ENCODE assay signal across 8 mouse cellular contexts in the genomic region with DNA sequence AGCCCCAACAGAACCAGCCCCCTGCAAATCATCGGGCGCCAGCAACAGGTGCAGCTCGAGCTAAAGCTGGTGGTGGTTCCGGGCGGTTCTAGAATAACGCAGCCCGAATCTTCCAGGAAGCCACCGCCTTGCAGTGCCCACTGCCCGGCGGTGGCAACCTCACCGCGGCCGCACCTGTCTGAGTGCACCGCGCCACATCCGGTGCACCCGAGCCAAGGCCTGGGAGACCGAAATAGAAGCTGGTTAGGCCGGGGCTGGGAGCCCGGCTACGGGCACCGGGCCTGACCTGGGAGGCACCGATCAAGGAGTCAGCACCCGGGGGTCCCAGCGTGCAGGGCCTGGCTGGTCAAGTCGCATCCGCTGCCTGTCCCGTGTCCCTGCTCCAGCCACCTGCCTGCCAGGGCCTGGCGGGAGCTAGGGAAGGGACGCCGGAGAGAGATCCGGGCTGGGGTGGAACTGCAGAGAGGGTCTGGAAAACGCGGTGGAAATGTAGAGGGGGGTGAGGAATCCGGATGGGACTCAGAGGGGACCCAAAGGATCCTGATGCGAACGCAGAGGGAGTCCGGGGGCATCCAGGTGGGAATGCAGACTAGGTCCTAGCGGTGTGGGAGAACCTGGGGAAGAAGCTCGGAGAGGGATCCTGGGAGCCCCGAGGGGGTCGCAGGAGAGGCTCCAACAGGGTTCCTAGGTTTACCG. TPM values are rescaled to one million over a fixed set of nuclear protein-coding genes. Genes with fewer than 3 reads are reported as not detected.
DNase-seq lines count a peak whose midpoint lies in the region; ATAC-seq lines count a peak whose summit lies in the region.

No protein-coding gene starts in this region.

- H3K4me2 ChIP-seq in forebrain, embryonic 15.5 days (replicated peaks): peak overlapping the region; percentile 96
- H3K4me2 ChIP-seq in hindbrain, embryonic 12.5 days (replicated peaks): peak overlapping the region; percentile 98
- H3K4me2 ChIP-seq in midbrain, embryonic 15.5 days: peak overlapping the region; percentile 82
- H3K4me2 ChIP-seq in stomach, embryonic 16.5 days (ENCODE audit: low read depth, low read length): peak overlapping the region; percentile 92

- H3K9me3 ChIP-seq in forebrain, embryonic 15.5 days: no peaks in the 10 kb centered on the region
- H3K9me3 ChIP-seq in hindbrain, embryonic 12.5 days (replicated peaks): no peaks in the 10 kb centered on the region
- H3K9me3 ChIP-seq in midbrain, embryonic 15.5 days: no peaks in the 10 kb centered on the region
- H3K9me3 ChIP-seq in stomach, embryonic 16.5 days (replicated peaks; ENCODE audit: control insufficient read depth, low read length): no peaks in the 10 kb centered on the region

- peak; percentile 95 for DNase-seq in heart, adult 11 months
- DNase-seq in heart, postnatal 25 days (ENCODE audit: low spot score): no peak
- peak; percentile 53 for DNase-seq in liver

- H3K4me1 ChIP-seq in brown adipose tissue, adult 24 weeks (ENCODE audit: control insufficient read depth, insufficient read depth, insufficient read length, low read length): no peaks in the 10 kb centered on the region
- H3K4me1 ChIP-seq in forebrain, embryonic 15.5 days: peaks cover 39% of the 10 kb centered on the region
- peaks cover 17% of the 10 kb centered on the region for H3K4me1 ChIP-seq in hindbrain, embryonic 12.5 days
- peaks cover 24% of the 10 kb centered on the region for H3K4me1 ChIP-seq in midbrain, embryonic 15.5 days
- peaks cover 13% of the 10 kb centered on the region for H3K4me1 ChIP-seq in stomach, embryonic 16.5 days (ENCODE audit: control insufficient read depth, insufficient read depth, low read length)

- H3K4me3 ChIP-seq in brown adipose tissue, adult 24 weeks (ENCODE audit: insufficient read depth, low read depth, low read length): peak overlapping the region; percentile 52
- H3K4me3 ChIP-seq in forebrain, embryonic 15.5 days: peak overlapping the region; percentile 95
- H3K4me3 ChIP-seq in hindbrain, embryonic 12.5 days: peak overlapping the region; percentile 89
- H3K4me3 ChIP-seq in midbrain, embryonic 15.5 days: peak overlapping the region; percentile 74
- peak overlapping the region; percentile 80 for H3K4me3 ChIP-seq in stomach, embryonic 16.5 days (replicated peaks; ENCODE audit: low read length)

- WGBS in forebrain, embryonic 15.5 days: 1% methylated on average over 43 of the region's 43 CpGs
- WGBS in hindbrain, embryonic 12.5 days: under 1% methylated on average over 43 of the region's 43 CpGs
- WGBS in midbrain, embryonic 15.5 days: 2% methylated on average over 43 of the region's 43 CpGs
- WGBS in stomach, embryonic 16.5 days: 2% methylated on average over 43 of the region's 43 CpGs

- H3K9ac ChIP-seq in forebrain, embryonic 15.5 days (replicated peaks): peak overlapping the region; percentile 92
- H3K9ac ChIP-seq in hindbrain, embryonic 12.5 days: peak overlapping the region; percentile 86
- H3K9ac ChIP-seq in midbrain, embryonic 15.5 days: peak overlapping the region; percentile 90
- H3K9ac ChIP-seq in stomach, embryonic 16.5 days (ENCODE audit: low read length): peak overlapping the region; percentile 80

- H3K27me3 ChIP-seq in forebrain, embryonic 15.5 days: no peaks in the 10 kb centered on the region
- peaks cover 16% of the 10 kb centered on the region for H3K27me3 ChIP-seq in hindbrain, embryonic 12.5 days
- no peaks in the 10 kb centered on the region for H3K27me3 ChIP-seq in midbrain, embryonic 15.5 days (replicated peaks)
- H3K27me3 ChIP-seq in stomach, embryonic 16.5 days (ENCODE audit: control insufficient read depth, insufficient read depth, low read length): peaks cover 10% of the 10 kb centered on the region

- no peak overlapping the region for H3K27ac ChIP-seq in brown adipose tissue, adult 24 weeks (replicated peaks; ENCODE audit: low read depth, low read length)
- H3K27ac ChIP-seq in forebrain, embryonic 15.5 days (replicated peaks): peak overlapping the region; percentile 74
- 0 out of 2 replicates have a peak overlapping the region, but pooled peaks have one; percentile 12 for H3K27ac ChIP-seq in hindbrain, embryonic 12.5 days
- H3K27ac ChIP-seq in midbrain, embryonic 15.5 days: peak overlapping the region; percentile 87
- H3K27ac ChIP-seq in stomach, embryonic 16.5 days (ENCODE audit: low read length): peak overlapping the region; percentile 43

- H3K36me3 ChIP-seq in forebrain, embryonic 15.5 days: no peaks in the 10 kb centered on the region
- no peaks in the 10 kb centered on the region for H3K36me3 ChIP-seq in hindbrain, embryonic 12.5 days
- H3K36me3 ChIP-seq in midbrain, embryonic 15.5 days (replicated peaks): no peaks in the 10 kb centered on the region
- no peaks in the 10 kb centered on the region for H3K36me3 ChIP-seq in stomach, embryonic 16.5 days (ENCODE audit: control insufficient read depth, insufficient read depth, low read length)

- intact Hi-C loops in heart, postnatal 25 days (cut with DNase I): no loop called here

- peak; percentile 42 for ATAC-seq in forebrain, embryonic 15.5 days (replicated peaks)
- ATAC-seq in hindbrain, embryonic 12.5 days (ENCODE audit: low FRiP score): peak; percentile 53
- peak; percentile 66 for ATAC-seq in midbrain, embryonic 15.5 days (replicated peaks)
- ATAC-seq in stomach, embryonic 16.5 days (ENCODE audit: insufficient read depth, low FRiP score): peak; percentile 30; the same call in 1 of the 2 replicates

RNA-seq across cellular contexts. Expression of a gene that starts 0.7 kb away (rescaled TPM):
- 10 to 100 TPM; 61.6 to 70.0 TPM for total RNA-seq in heart, postnatal 25 days (2021)
- 1.0 and 1.3 TPM in 2 replicates for polyA plus RNA-seq in brown adipose tissue, adult 24 weeks (2012; ENCODE audit: insufficient read depth, insufficient read length, missing spikeins)
- polyA plus RNA-seq in forebrain, embryonic 15.5 days (2015; fragmentation: Nextera tagmentation; extraction: Ambion mirVana): 18.7 and 20.7 TPM in 2 replicates
- 7.2 and 7.7 TPM in 2 replicates for polyA plus RNA-seq in hindbrain, embryonic 12.5 days (2016; fragmentation: Nextera tagmentation; extraction: Ambion mirVana)
- 13.4 and 15.1 TPM in 2 replicates for polyA plus RNA-seq in midbrain, embryonic 15.5 days (2015; fragmentation: Nextera tagmentation; extraction: Ambion mirVana)
- polyA plus RNA-seq in stomach, embryonic 16.5 days (2015; fragmentation: Nextera tagmentation; extraction: Ambion mirVana): 11.5 and 14.1 TPM in 2 replicates

RNA-seq across cellular contexts. Expression of a gene that starts 53.6 kb away (rescaled TPM):
- total RNA-seq in heart, postnatal 25 days (2021): 10 to 100 TPM; 11.6 to 21.6 TPM
- polyA plus RNA-seq in brown adipose tissue, adult 24 weeks (2012; ENCODE audit: insufficient read depth, insufficient read length, missing spikeins): 23.0 and 54.1 TPM in 2 replicates
- polyA plus RNA-seq in forebrain, embryonic 15.5 days (2015; fragmentation: Nextera tagmentation; extraction: Ambion mirVana): 145 and 167 TPM in 2 replicates
- polyA plus RNA-seq in hindbrain, embryonic 12.5 days (2016; fragmentation: Nextera tagmentation; extraction: Ambion mirVana): 163 and 181 TPM in 2 replicates
- polyA plus RNA-seq in midbrain, embryonic 15.5 days (2015; fragmentation: Nextera tagmentation; extraction: Ambion mirVana): 56.2 and 69.1 TPM in 2 replicates
- 41.4 and 44.0 TPM in 2 replicates for polyA plus RNA-seq in stomach, embryonic 16.5 days (2015; fragmentation: Nextera tagmentation; extraction: Ambion mirVana)
